Mouse (Mus musculus): ENCODE results near the gene Qk.

- TF ChIP-seq CTCF (IDR thresholded peaks at IDR 0.05; ENCODE audit: control insufficient read depth, insufficient read depth, insufficient read length) (no peak), MAX (IDR thresholded peaks at IDR 0.05) (no peak), FOSL1 (IDR thresholded peaks at IDR 0.05; ENCODE audit: insufficient read depth, low read length, poor library complexity, severe bottlenecking) (no peak), USF1 (IDR thresholded peaks at IDR 0.05; ENCODE audit: low read depth) (no peak), CEBPB (IDR thresholded peaks at IDR 0.05; ENCODE audit: low read depth) (no peak), MYOG (IDR thresholded peaks at IDR 0.05; ENCODE audit: control insufficient read depth, extremely low read depth, insufficient read length) (no peak), MYOD1 (IDR thresholded peaks at IDR 0.05; ENCODE audit: control insufficient read depth, insufficient read length, low read depth) (no peak)
Measured at GRCm38 (mm10) chr17:10367044-10367443, 47.4 kb upstream of the Qk start.
